Mouse (Mus musculus) E14TG2a.4 (cell line): ENCODE data around the gene Dscaml1.

Source experiments
- CTCF ChIP-seq: conservative IDR thresholded peaks from 2 replicates; pipeline ENCODE4 v1.5.1; 2014; ENCODE audit warnings: low read length
- NANOG ChIP-seq: IDR thresholded peaks from 2 replicates; pipeline ENCODE4 v1.6.1; 2014; ENCODE audit warnings: borderline replicate concordance, low read length, mixed read lengths

- TF ChIP-seq CTCF (no peak), NANOG (no peak)
Measured at GRCm38 (mm10) chr9:45496944-45497343, 70.5 kb downstream of the Dscaml1 start.
